Mouse (Mus musculus) kidney, adult 2 months (tissue): ENCODE results near the gene Bcl6.

Experiments used
- CTCF ChIP-seq: fragments of 200-500 bp; conservative IDR thresholded peaks from 2 replicates; pipeline ENCODE4 v1.5.1; 2011; ENCODE audit warnings: low read depth, mild to moderate bottlenecking, control low read depth, low read length, moderate library complexity, mixed read lengths; ENCODE audit not compliant: insufficient read depth, insufficient read length
- POLR2A ChIP-seq: fragments of 200-500 bp; IDR thresholded peaks from one replicate; pipeline ENCODE4 v1.6.1; 2011; ENCODE audit warnings: low read depth, low read length, control low read depth

- TF ChIP-seq POLR2A (no peak), CTCF (no peak)
Measured at GRCm38 (mm10) chr16:24033259-24033658, 44.6 kb upstream of the Bcl6 start.
